Mouse (Mus musculus) myocyte (in vitro differentiated cells): ENCODE measurements around the gene Slc9a2.

Experiments
- POLR2A ChIP-seq: IDR thresholded peaks from one replicate; pipeline ENCODE4 v1.6.1; 2011; ENCODE audit warnings: low read depth, mild to moderate bottlenecking, control low read depth, moderate library complexity; ENCODE audit not compliant: insufficient read length
- POLR2AphosphoS2 ChIP-seq: IDR thresholded peaks from one replicate; pipeline ENCODE4 v1.6.1; 2011; ENCODE audit warnings: low read depth, control low read depth; ENCODE audit not compliant: insufficient read length

- TF ChIP-seq POLR2AphosphoS2: no peak
- no peak for TF ChIP-seq POLR2A
These were observed 23.3 kb upstream of the Slc9a2 start for GRCm38 (mm10) chr1:40657035-40657434.
